Mouse (Mus musculus) megakaryocyte, embryonic 14.5 days (primary cell): Measurements from ENCODE around the gene Cilp. TPM values are rescaled to one million over a fixed set of nuclear protein-coding genes. Genes with fewer than 3 reads are reported as not detected.

Experiments used
- H3K27me3 ChIP-seq: replicated peaks from 2 replicates; pipeline ENCODE3; 2012; ENCODE audit warnings: inconsistent platforms
- H3K36me3 ChIP-seq: replicated peaks from 2 replicates; pipeline ENCODE3; 2012; ENCODE audit warnings: low read length, inconsistent platforms, mixed read lengths
- H3K4me1 ChIP-seq: 2 replicates; pipeline ENCODE4 v1.6.1; 2012; ENCODE audit warnings: inconsistent platforms
- H3K4me3 ChIP-seq: replicated peaks from 2 replicates; pipeline ENCODE3; 2012; ENCODE audit warnings: moderate library complexity, mild to moderate bottlenecking, inconsistent platforms
- H3K9me3 ChIP-seq: 2 replicates; pipeline ENCODE4 v1.6.1; 2012; ENCODE audit warnings: inconsistent platforms
- FLI1 ChIP-seq: IDR thresholded peaks from 2 replicates; pipeline ENCODE4 v1.6.1; 2012; ENCODE audit warnings: low read length, inconsistent platforms, mixed read lengths
- GATA1 ChIP-seq: IDR thresholded peaks from 3 replicates; pipeline ENCODE4 v1.6.1; 2012; ENCODE audit warnings: mixed read lengths, low read length, inconsistent platforms, borderline replicate concordance
- polyA plus RNA-seq: library from polyadenylated mRNA; stranded (reverse); fragments of >175 nt; gene quantifications from 2 replicates; pipeline ENCODE4 v1.2.3, GENCODE M21; 2012; ENCODE audit warnings: low replicate concordance; ENCODE audit not compliant: insufficient read depth

The Cilp gene
- polyA plus RNA-seq, 1 experiment = 0.03 TPM

GRCm38 (mm10) chr9:65233243-65233985, 31.6 kb upstream of the Cilp start:
- H3K27me3 ChIP-seq = peaks cover 9% of the 10 kb centered on the region
- TF ChIP-seq GATA1 (no peak), FLI1 (no peak)
- H3K9me3 ChIP-seq = peaks cover 15% of the 10 kb centered on the region
- H3K36me3 ChIP-seq = peaks cover 9% of the 10 kb centered on the region
- H3K4me3 ChIP-seq = no peak overlapping the region
- peaks cover 6% of the 10 kb centered on the region; the same call in 1 of the 2 replicates for H3K4me1 ChIP-seq

DNA sequence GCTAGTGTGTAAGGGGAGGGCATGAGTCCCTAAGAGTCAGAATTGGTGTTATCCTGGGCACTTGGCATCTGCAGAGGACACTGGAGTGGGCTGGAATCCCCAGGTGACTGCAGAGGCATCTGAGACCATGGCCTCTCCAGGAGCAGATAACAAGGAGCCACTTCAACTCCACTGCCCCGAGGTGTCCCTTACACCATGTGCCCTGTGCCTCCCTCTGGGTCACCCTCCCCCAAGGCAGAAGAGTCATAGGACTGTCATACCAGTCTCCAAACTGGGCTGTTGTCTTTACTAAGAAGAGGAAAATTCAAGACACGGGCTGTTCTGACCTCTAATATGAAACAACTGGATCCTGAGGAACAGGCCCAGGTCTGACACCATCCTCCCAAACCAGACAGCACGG, 30.2 kb upstream of the Cilp start:
- Histone ChIP-seq H3K4me1 (peaks cover 6% of the 10 kb centered on the region; the same call in 1 of the 2 replicates), H3K4me3 (no peak overlapping the region), H3K36me3 (peaks cover 9% of the 10 kb centered on the region), H3K9me3 (peaks cover 15% of the 10 kb centered on the region), H3K27me3 (peaks cover 9% of the 10 kb centered on the region)
- TF ChIP-seq GATA1 (no peak), FLI1 (no peak)

DNA sequence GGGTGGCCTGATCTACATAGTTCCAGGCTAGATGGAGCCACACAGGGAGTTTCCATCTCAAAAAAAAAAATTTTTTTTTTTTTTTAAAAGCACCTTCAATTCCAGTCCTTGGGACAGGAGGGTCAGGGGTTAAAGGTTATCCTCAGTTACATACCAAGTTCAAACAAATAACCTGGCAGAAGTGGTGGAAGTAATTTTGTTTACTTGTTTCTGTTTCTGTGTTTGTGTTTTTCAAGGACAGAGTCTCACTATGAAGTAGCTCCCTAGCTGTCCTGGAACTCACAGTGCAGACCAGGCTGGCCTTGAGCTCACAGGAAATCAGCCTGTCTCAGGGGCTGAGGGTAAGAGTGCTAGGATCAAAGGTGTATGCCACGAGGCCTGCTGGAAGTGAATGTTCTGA, 29.4 kb upstream of the Cilp start:
- no peak overlapping the region for H3K4me3 ChIP-seq
- no peak for TF ChIP-seq FLI1
- TF ChIP-seq GATA1 = no peak
- H3K4me1 ChIP-seq = peaks cover 6% of the 10 kb centered on the region; the same call in 1 of the 2 replicates
- H3K36me3 ChIP-seq = peaks cover 9% of the 10 kb centered on the region
- H3K27me3 ChIP-seq = peaks cover 13% of the 10 kb centered on the region
- peaks cover 15% of the 10 kb centered on the region for H3K9me3 ChIP-seq

DNA sequence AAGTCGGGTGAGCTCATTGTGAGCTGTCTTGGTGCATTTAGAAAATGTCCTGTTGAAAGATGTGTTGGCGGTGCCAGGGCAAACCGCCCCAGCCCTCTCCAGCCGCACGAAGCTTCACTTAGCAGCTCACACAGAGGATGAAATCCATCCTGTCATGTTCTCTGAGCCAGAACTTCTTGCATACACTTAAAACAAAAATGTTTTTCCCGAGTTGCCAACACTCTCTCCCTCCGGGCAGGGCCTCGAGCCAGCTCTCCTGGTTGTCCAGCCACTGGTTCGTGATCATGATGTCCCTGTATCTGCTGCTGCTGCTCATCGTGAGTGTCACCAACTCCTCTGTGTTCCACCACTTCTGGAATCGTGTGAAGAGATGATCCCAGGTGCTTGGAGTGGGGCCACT, 27.4 kb upstream of the Cilp start:
- Histone ChIP-seq H3K4me1 (peaks cover 3% of the 10 kb centered on the region; the same call in 1 of the 2 replicates), H3K9me3 (peaks cover 11% of the 10 kb centered on the region)
- TF ChIP-seq GATA1 (no peak), FLI1 (no peak)

DNA sequence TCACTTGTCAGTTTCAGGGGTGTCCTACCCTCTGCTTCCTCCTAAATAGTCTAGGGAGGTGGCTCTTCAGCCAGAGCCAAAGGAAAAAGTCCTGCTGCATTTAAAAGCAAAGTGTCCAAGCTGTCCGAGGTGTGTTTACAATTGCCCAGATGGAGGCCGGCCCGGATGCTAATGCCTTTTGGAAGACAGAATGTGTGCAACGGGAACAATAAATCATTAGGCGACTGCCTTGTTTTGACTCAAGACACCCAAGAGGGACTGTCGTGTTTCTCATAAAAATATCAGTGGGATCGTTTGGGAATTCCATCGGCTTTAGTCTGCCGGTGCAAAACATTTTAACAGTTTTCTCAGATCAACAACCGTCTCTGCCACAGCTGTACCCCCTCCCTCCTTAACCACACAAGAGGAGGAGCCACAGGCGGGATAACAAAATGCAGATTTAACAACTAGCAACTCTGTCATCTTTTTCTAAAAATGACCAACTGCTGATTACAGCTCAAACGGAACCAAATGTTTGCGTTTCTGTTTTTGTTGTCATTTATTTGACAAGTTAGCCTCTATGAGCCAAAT, 26.7 kb upstream of the Cilp start:
- Histone ChIP-seq H3K36me3 (peaks cover 8% of the 10 kb centered on the region), H3K9me3 (0 out of 2 replicates have a peak, but pooled peaks cover 4% of the 10 kb centered on the region), H3K27me3 (peaks cover 26% of the 10 kb centered on the region), H3K4me1 (no peaks in the 10 kb centered on the region), H3K4me3 (no peak overlapping the region)
- TF ChIP-seq FLI1 (no peak), GATA1 (no peak)

More for the DNA sequence above, 27.4 kb upstream of the Cilp start:
- peaks cover 9% of the 10 kb centered on the region for H3K36me3 ChIP-seq
- H3K4me3 ChIP-seq = no peak overlapping the region
- H3K27me3 ChIP-seq = peaks cover 20% of the 10 kb centered on the region

- H3K27me3 ChIP-seq = peaks cover 35% of the 10 kb centered on the region
- H3K9me3 ChIP-seq = no peaks in the 10 kb centered on the region
- peaks cover 3% of the 10 kb centered on the region for H3K36me3 ChIP-seq
- TF ChIP-seq FLI1 (no peak), GATA1 (no peak)
- no peak overlapping the region for H3K4me3 ChIP-seq
- no peaks in the 10 kb centered on the region for H3K4me1 ChIP-seq
These were observed 25.8 kb upstream of the Cilp start for GRCm38 (mm10) chr9:65239176-65239575.

- Histone ChIP-seq H3K9me3 (no peaks in the 10 kb centered on the region), H3K4me3 (no peak overlapping the region), H3K36me3 (peaks cover 3% of the 10 kb centered on the region), H3K27me3 (peaks cover 41% of the 10 kb centered on the region), H3K4me1 (no peaks in the 10 kb centered on the region)
- TF ChIP-seq GATA1 (no peak), FLI1 (no peak)
These were observed 25.2 kb upstream of the Cilp start for GRCm38 (mm10) chr9:65239731-65240130.

DNA sequence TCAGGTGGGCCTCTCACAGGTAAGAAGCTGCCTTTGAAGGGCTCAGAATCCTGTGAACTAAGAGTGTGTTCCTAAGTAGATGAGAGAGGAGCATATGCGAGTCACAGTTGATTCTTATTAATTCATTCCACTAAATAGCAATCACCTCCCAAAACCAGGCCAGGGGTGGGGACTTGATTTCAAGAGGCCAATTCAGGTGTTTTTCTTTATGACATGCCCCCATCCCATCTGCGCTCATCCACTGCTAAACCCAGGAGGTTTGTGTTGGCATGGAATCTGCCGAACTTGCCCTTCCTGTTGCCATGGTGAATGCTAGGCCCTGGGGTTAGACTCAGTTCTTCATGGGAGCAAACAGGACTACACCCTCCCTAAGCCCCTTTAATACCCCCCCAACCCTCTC, 24.4 kb upstream of the Cilp start:
- Histone ChIP-seq H3K4me3 (no peak overlapping the region), H3K36me3 (peaks cover 3% of the 10 kb centered on the region), H3K27me3 (peaks cover 43% of the 10 kb centered on the region), H3K9me3 (no peaks in the 10 kb centered on the region), H3K4me1 (no peaks in the 10 kb centered on the region)
- no peak for TF ChIP-seq FLI1
- no peak for TF ChIP-seq GATA1

- Histone ChIP-seq H3K27me3 (peaks cover 45% of the 10 kb centered on the region), H3K9me3 (no peaks in the 10 kb centered on the region), H3K4me3 (no peak overlapping the region), H3K36me3 (no peaks in the 10 kb centered on the region), H3K4me1 (no peaks in the 10 kb centered on the region)
- no peak for TF ChIP-seq GATA1
- TF ChIP-seq FLI1 = no peak
These were observed 23.0 kb upstream of the Cilp start for GRCm38 (mm10) chr9:65241973-65242372.

DNA sequence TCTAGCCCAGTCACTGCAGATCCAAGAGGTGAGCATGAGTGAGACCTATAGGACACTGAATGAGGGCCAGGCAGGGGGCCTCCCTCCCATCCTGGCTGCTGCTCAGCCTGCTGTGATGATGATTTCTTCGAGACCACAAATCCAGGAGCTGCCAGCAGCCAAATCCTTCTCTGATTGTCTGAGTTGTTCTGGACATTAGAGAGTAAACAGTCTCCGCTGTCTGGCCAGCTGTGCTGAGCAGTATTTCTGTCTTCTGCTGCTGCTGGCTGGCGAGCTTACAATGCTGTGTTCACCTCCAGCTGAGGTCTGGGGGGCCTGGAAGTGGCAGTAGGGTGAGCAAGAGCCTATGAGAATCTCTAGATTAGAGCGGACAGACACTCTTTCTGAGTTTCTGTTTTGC, 21.7 kb upstream of the Cilp start:
- peaks cover 6% of the 10 kb centered on the region for H3K4me1 ChIP-seq
- no peak for TF ChIP-seq GATA1
- TF ChIP-seq FLI1 = no peak
- no peaks in the 10 kb centered on the region for H3K36me3 ChIP-seq
- H3K27me3 ChIP-seq = peaks cover 53% of the 10 kb centered on the region
- H3K9me3 ChIP-seq = no peaks in the 10 kb centered on the region
- no peak overlapping the region for H3K4me3 ChIP-seq
